Comparison of ENCODE assay signal across 15 mouse cellular contexts in genomic region chr17:70810795-70811194, GRCm38 (mm10).
"Had no signal": no experiment of that assay in that cellular context is flagged by ENCODE, and none has a peak within 500 bp of the region (broad histone marks: within the 10 kb centered on the region; RNA-seq: fewer than 3 reads in every experiment).

No protein-coding gene starts in this region.

- H3K9ac ChIP-seq: liver, embryonic 15.5 days; lung, embryonic 14.5 days; neural tube, embryonic 15.5 days had no signal

- H3K4me1 ChIP-seq: liver, embryonic 15.5 days; neural tube, embryonic 15.5 days had no signal

- ATAC-seq: intestine, embryonic 16.5 days had no signal

- H3K4me3 ChIP-seq: limb, embryonic 10.5 days; liver, embryonic 15.5 days; midbrain, embryonic 10.5 days; myocyte; neural tube, embryonic 15.5 days had no signal

- H3K27ac ChIP-seq: limb, embryonic 10.5 days; liver, embryonic 15.5 days; midbrain, embryonic 10.5 days; neural tube, embryonic 15.5 days had no signal

- H3K4me2 ChIP-seq: liver, embryonic 11.5 days; liver, embryonic 15.5 days; lung, embryonic 14.5 days; neural tube, embryonic 15.5 days had no signal

- DNase-seq: layer of hippocampus, adult 9-11 months; lung, embryonic 14.5 days; lung, postnatal 10 days; lung, postnatal 4 days; midbrain, embryonic 14.5 days; right cerebral cortex, adult 18-20 months; right cerebral cortex, postnatal 25 days; thymus, postnatal 36 days had no signal

- H3K9me3 ChIP-seq: limb, embryonic 10.5 days; liver, embryonic 15.5 days; midbrain, embryonic 10.5 days; neural tube, embryonic 15.5 days had no signal

- H3K27me3 ChIP-seq: liver, embryonic 15.5 days; neural tube, embryonic 15.5 days had no signal

- H3K36me3 ChIP-seq: limb, embryonic 10.5 days; liver, embryonic 15.5 days; midbrain, embryonic 10.5 days; neural tube, embryonic 15.5 days had no signal
